In genomic region chr6:42372421-42372815, GRCm38 (mm10) we compare ENCODE assay signal across 9 mouse cellular contexts. TPM values are rescaled to one million over a fixed set of nuclear protein-coding genes. Genes with fewer than 3 reads are reported as not detected.
DNase-seq lines count a peak whose midpoint lies in the region; ATAC-seq and TF ChIP-seq lines count a peak whose summit lies in the region.
"Had no signal": no experiment of that assay in that cellular context is flagged by ENCODE, and none has a peak within 500 bp of the region (broad histone marks: within the 10 kb centered on the region; RNA-seq: fewer than 3 reads in every experiment).

No protein-coding gene starts in this region.

- no peak for TF ChIP-seq CTCF in heart, adult 2 months (IDR thresholded peaks at IDR 0.05)

- peak overlapping the region; percentile 91 for H3K4me2 ChIP-seq in heart, embryonic 15.5 days
- peak overlapping the region; percentile 93 for H3K4me2 ChIP-seq in hindbrain, embryonic 14.5 days (replicated peaks)
- H3K4me2 ChIP-seq in midbrain, embryonic 11.5 days, result peak overlapping the region; percentile 91

- no peak for DNase-seq in heart, adult 2 months
- no peak for DNase-seq in hindbrain, embryonic 14.5 days (ENCODE audit: low spot score)
- no peak for DNase-seq in midbrain, embryonic 11.5 days (ENCODE audit: low spot score, missing footprints)
- no peak for DNase-seq in urinary bladder, adult 2 months (ENCODE audit: low spot score)
- DNase-seq in left cerebral cortex, adult 11 months (ENCODE audit: low spot score), result no peak
- no peak for DNase-seq in gastrocnemius, postnatal 25 days

- peak overlapping the region; percentile 62 for H3K27ac ChIP-seq in heart, embryonic 15.5 days
- no peak overlapping the region for H3K27ac ChIP-seq in heart, adult 2 months
- peak overlapping the region; percentile 12; the same call in 1 of the 2 replicates for H3K27ac ChIP-seq in brown adipose tissue, adult 24 weeks (replicated peaks; ENCODE audit: low read depth, low read length)
- H3K27ac ChIP-seq in hindbrain, embryonic 14.5 days, result no peak overlapping the region
- no peak overlapping the region for H3K27ac ChIP-seq in midbrain, embryonic 11.5 days (ENCODE audit: low read depth, low read length)

- H3K79me2 ChIP-seq in heart, adult 2 months (replicated peaks; ENCODE audit: control insufficient read depth, insufficient read depth, low read length), result no peaks in the 10 kb centered on the region

- WGBS in heart, embryonic 15.5 days, result 45% methylated on average over 9 of the region's 9 CpGs
- WGBS in heart, adult 2 months, result 71% methylated on average over 9 of the region's 9 CpGs
- 23% methylated on average over 9 of the region's 9 CpGs for whole genome bisulfite sequencing in hindbrain, embryonic 14.5 days
- WGBS in midbrain, embryonic 11.5 days, result 23% methylated on average over 9 of the region's 9 CpGs

- intact Hi-C loops in heart, adult 2 months (cut with DNase I), result no loop called here

- no peak for ATAC-seq in heart, embryonic 15.5 days (replicated peaks; ENCODE audit: insufficient number of reproducible peaks, insufficient read depth, low FRiP score, low read depth)
- no peak for ATAC-seq in hindbrain, embryonic 14.5 days (ENCODE audit: low FRiP score)
- ATAC-seq in midbrain, embryonic 11.5 days (ENCODE audit: low FRiP score), result peak; percentile 25

- H3K27me3 ChIP-seq in heart, embryonic 15.5 days, result no peaks in the 10 kb centered on the region
- no peaks in the 10 kb centered on the region for H3K27me3 ChIP-seq in heart, adult 2 months (ENCODE audit: control insufficient read depth, insufficient read depth, low read length)
- peaks cover 5% of the 10 kb centered on the region; the same call in 1 of the 2 replicates for H3K27me3 ChIP-seq in hindbrain, embryonic 14.5 days (ENCODE audit: control insufficient read depth, insufficient read depth, low read length)
- peaks cover 13% of the 10 kb centered on the region for H3K27me3 ChIP-seq in midbrain, embryonic 11.5 days (ENCODE audit: control insufficient read depth, insufficient read depth, low read length)

- TF ChIP-seq EP300 in heart, adult 2 months (IDR thresholded peaks at IDR 0.05; ENCODE audit: insufficient read depth, low read depth, low read length), result no peak

- no peak for TF ChIP-seq POLR2A in heart, adult 2 months (IDR thresholded peaks at IDR 0.05; ENCODE audit: insufficient read depth, low read depth, low read length)

- peak overlapping the region; percentile 57 for H3K4me3 ChIP-seq in heart, embryonic 15.5 days
- no peak overlapping the region for H3K4me3 ChIP-seq in heart, adult 2 months
- H3K4me3 ChIP-seq in brown adipose tissue, adult 24 weeks (ENCODE audit: insufficient read depth, low read depth, low read length), result no peak overlapping the region
- H3K4me3 ChIP-seq in hindbrain, embryonic 14.5 days (replicated peaks; ENCODE audit: low read length), result 0 out of 2 replicates have a peak overlapping the region, but pooled peaks have one; percentile 42
- H3K4me3 ChIP-seq in midbrain, embryonic 11.5 days (ENCODE audit: low read depth, low read length), result no peak overlapping the region; the same call in 1 of the 2 replicates

- no peaks in the 10 kb centered on the region for H3K9me3 ChIP-seq in heart, embryonic 15.5 days (replicated peaks)
- no peaks in the 10 kb centered on the region for H3K9me3 ChIP-seq in hindbrain, embryonic 14.5 days (ENCODE audit: control insufficient read depth, low read length)
- no peaks in the 10 kb centered on the region for H3K9me3 ChIP-seq in midbrain, embryonic 11.5 days (ENCODE audit: control insufficient read depth, low read length)

- H3K9ac ChIP-seq in heart, embryonic 15.5 days, result peak overlapping the region; percentile 48
- H3K9ac ChIP-seq in heart, adult 2 months (ENCODE audit: low read depth, low read length), result no peak overlapping the region
- no peak overlapping the region for H3K9ac ChIP-seq in hindbrain, embryonic 14.5 days
- no peak overlapping the region for H3K9ac ChIP-seq in midbrain, embryonic 11.5 days (ENCODE audit: low read length)

- peaks cover 67% of the 10 kb centered on the region for H3K4me1 ChIP-seq in heart, embryonic 15.5 days (replicated peaks)
- peaks cover 19% of the 10 kb centered on the region for H3K4me1 ChIP-seq in heart, adult 2 months (ENCODE audit: control insufficient read depth, insufficient read depth, low read length)
- H3K4me1 ChIP-seq in brown adipose tissue, adult 24 weeks (ENCODE audit: control insufficient read depth, insufficient read depth, insufficient read length, low read length), result peaks cover 12% of the 10 kb centered on the region
- peaks cover 8% of the 10 kb centered on the region for H3K4me1 ChIP-seq in hindbrain, embryonic 14.5 days (replicated peaks; ENCODE audit: control insufficient read depth, insufficient read depth, low read length)
- H3K4me1 ChIP-seq in midbrain, embryonic 11.5 days (ENCODE audit: control insufficient read depth, insufficient read depth, low read length), result peaks cover 13% of the 10 kb centered on the region

- H3K36me3 ChIP-seq in heart, embryonic 15.5 days, result no peaks in the 10 kb centered on the region
- H3K36me3 ChIP-seq in heart, adult 2 months (ENCODE audit: control insufficient read depth, insufficient read depth, low read length), result peaks cover 6% of the 10 kb centered on the region
- H3K36me3 ChIP-seq in hindbrain, embryonic 14.5 days (replicated peaks; ENCODE audit: control insufficient read depth, insufficient read depth), result no peaks in the 10 kb centered on the region
- H3K36me3 ChIP-seq in midbrain, embryonic 11.5 days (ENCODE audit: control insufficient read depth, insufficient read depth, low read length), result no peaks in the 10 kb centered on the region

RNA-seq across cellular contexts. Expression of gene Epha1, which starts 0.7 kb away (rescaled TPM):
- polyA plus RNA-seq in heart, embryonic 15.5 days (2015; fragmentation: Nextera tagmentation; extraction: Ambion mirVana), result 2.2 and 4.3 TPM in 2 replicates
- under 1 TPM; 0.14 to 0.16 TPM for total RNA-seq in heart, adult 2 months (2021)
- 0.50 and 0.94 TPM in 2 replicates for polyA plus RNA-seq in heart, adult 2 months (2012; rRNA removed)
- polyA plus RNA-seq in brown adipose tissue, adult 24 weeks (2012; ENCODE audit: insufficient read depth, insufficient read length, missing spikeins), result not detected in 2 replicates
- polyA plus RNA-seq in hindbrain, embryonic 14.5 days (2014; fragmentation: Nextera tagmentation; extraction: Ambion mirVana), result 0.16 and 0.24 TPM in 2 replicates
- polyA plus RNA-seq in midbrain, embryonic 11.5 days (2014; fragmentation: Nextera tagmentation; extraction: Ambion mirVana), result 0.30 and 0.66 TPM in 2 replicates
- polyA plus RNA-seq in urinary bladder, adult 2 months (2012; rRNA removed), result 27.6 and 33.6 TPM in 2 replicates
- total RNA-seq in gastrocnemius, postnatal 25 days (2021), result under 1 TPM; 0.15 to 0.32 TPM

RNA-seq across cellular contexts. Expression of gene Zyx, which starts 23.0 kb away (rescaled TPM):
- 136 and 173 TPM in 2 replicates for polyA plus RNA-seq in heart, embryonic 15.5 days (2015; fragmentation: Nextera tagmentation; extraction: Ambion mirVana)
- total RNA-seq in heart, adult 2 months (2021), result 10 to 100 TPM; 45.8 to 60.2 TPM
- 77.7 and 110 TPM in 2 replicates for polyA plus RNA-seq in heart, adult 2 months (2012; rRNA removed)
- 16.2 and 22.0 TPM in 2 replicates for polyA plus RNA-seq in brown adipose tissue, adult 24 weeks (2012; ENCODE audit: insufficient read depth, insufficient read length, missing spikeins)
- polyA plus RNA-seq in hindbrain, embryonic 14.5 days (2014; fragmentation: Nextera tagmentation; extraction: Ambion mirVana), result 56.6 and 60.3 TPM in 2 replicates
- polyA plus RNA-seq in midbrain, embryonic 11.5 days (2014; fragmentation: Nextera tagmentation; extraction: Ambion mirVana), result 53.2 and 60.2 TPM in 2 replicates
- polyA plus RNA-seq in urinary bladder, adult 2 months (2012; rRNA removed), result 124 and 140 TPM in 2 replicates
- 10 to 100 TPM; 28.8 to 32.3 TPM for total RNA-seq in gastrocnemius, postnatal 25 days (2021)

RNA-seq across cellular contexts. Expression of gene Tas2r143, which starts 27.6 kb away (rescaled TPM):
- not detected in 2 replicates for polyA plus RNA-seq in heart, embryonic 15.5 days (2015; fragmentation: Nextera tagmentation; extraction: Ambion mirVana)
- not detected for total RNA-seq in heart, adult 2 months (2021)
- polyA plus RNA-seq in heart, adult 2 months (2012; rRNA removed), result 0.20 and 0.29 TPM in 2 replicates
- polyA plus RNA-seq in brown adipose tissue, adult 24 weeks (2012; ENCODE audit: insufficient read depth, insufficient read length, missing spikeins), result not detected in 2 replicates
- not detected in 2 replicates for polyA plus RNA-seq in hindbrain, embryonic 14.5 days (2014; fragmentation: Nextera tagmentation; extraction: Ambion mirVana)
- not detected in 2 replicates for polyA plus RNA-seq in midbrain, embryonic 11.5 days (2014; fragmentation: Nextera tagmentation; extraction: Ambion mirVana)
- 0.47 and 0.49 TPM in 2 replicates for polyA plus RNA-seq in urinary bladder, adult 2 months (2012; rRNA removed)
- total RNA-seq in gastrocnemius, postnatal 25 days (2021), result not detected
- total RNA-seq: hematopoietic stem cell, adult 5-6 weeks had no signal

RNA-seq across cellular contexts. Expression of gene Tas2r135, which starts 32.8 kb away (rescaled TPM):
- polyA plus RNA-seq in heart, embryonic 15.5 days (2015; fragmentation: Nextera tagmentation; extraction: Ambion mirVana), result not detected in 2 replicates
- under 1 TPM in 1 of 2 experiments, not detected in 1; 0.27 TPM for total RNA-seq in heart, adult 2 months (2021)
- not detected in 2 replicates for polyA plus RNA-seq in heart, adult 2 months (2012; rRNA removed)
- not detected in 2 replicates for polyA plus RNA-seq in brown adipose tissue, adult 24 weeks (2012; ENCODE audit: insufficient read depth, insufficient read length, missing spikeins)
- not detected in 2 replicates for polyA plus RNA-seq in hindbrain, embryonic 14.5 days (2014; fragmentation: Nextera tagmentation; extraction: Ambion mirVana)
- not detected in 2 replicates for polyA plus RNA-seq in midbrain, embryonic 11.5 days (2014; fragmentation: Nextera tagmentation; extraction: Ambion mirVana)
- 0.30 and 0.37 TPM in 2 replicates for polyA plus RNA-seq in urinary bladder, adult 2 months (2012; rRNA removed)
- not detected for total RNA-seq in gastrocnemius, postnatal 25 days (2021)
- total RNA-seq: hematopoietic stem cell, adult 5-6 weeks had no signal

RNA-seq across cellular contexts. Expression of gene Fam131b, which starts 48.0 kb away (rescaled TPM):
- polyA plus RNA-seq in heart, embryonic 15.5 days (2015; fragmentation: Nextera tagmentation; extraction: Ambion mirVana), result 0.10 and 0.24 TPM in 2 replicates
- total RNA-seq in heart, adult 2 months (2021), result under 1 TPM; 0.60 to 0.61 TPM
- polyA plus RNA-seq in heart, adult 2 months (2012; rRNA removed), result 0.82 and 0.88 TPM in 2 replicates
- polyA plus RNA-seq in brown adipose tissue, adult 24 weeks (2012; ENCODE audit: insufficient read depth, insufficient read length, missing spikeins), result not detected in 2 replicates
- polyA plus RNA-seq in hindbrain, embryonic 14.5 days (2014; fragmentation: Nextera tagmentation; extraction: Ambion mirVana), result 7.2 and 7.9 TPM in 2 replicates
- 3.0 TPM in 2 replicates for polyA plus RNA-seq in midbrain, embryonic 11.5 days (2014; fragmentation: Nextera tagmentation; extraction: Ambion mirVana)
- polyA plus RNA-seq in urinary bladder, adult 2 months (2012; rRNA removed), result 0.63 and 0.92 TPM in 2 replicates
- total RNA-seq in gastrocnemius, postnatal 25 days (2021), result under 1 TPM; 0.41 to 0.54 TPM
- total RNA-seq: hematopoietic stem cell, adult 5-6 weeks had no signal

Comparison
In these comparisons a context has a peak if more than half of its experiments do, and no peak if none do; other contexts are left out.
1. H3K27ac ChIP-seq: peak in heart, embryonic 15.5 days (single experiment) and brown adipose tissue, adult 24 weeks (single experiment); none in heart, adult 2 months (single experiment), hindbrain, embryonic 14.5 days (single experiment) and midbrain, embryonic 11.5 days (single experiment).
2. H3K4me3 ChIP-seq: peak in heart, embryonic 15.5 days (single experiment) and hindbrain, embryonic 14.5 days (single experiment); none in heart, adult 2 months (single experiment), brown adipose tissue, adult 24 weeks (single experiment) and midbrain, embryonic 11.5 days (single experiment).
3. Peak in every context shown above with its lines, with median percentiles within 50 percentile points of each other: H3K4me2 ChIP-seq.